Mouse (Mus musculus): ENCODE results near the gene Odf3b.

- TF ChIP-seq KAT2A (IDR thresholded peaks at IDR 0.05; ENCODE audit: insufficient replicate concordance, low read length) (no peak), EP300 (IDR thresholded peaks at IDR 0.05; ENCODE audit: low read length) (no peak), TBP (conservative IDR thresholded peaks at IDR 0.05; ENCODE audit: low read depth, low read length) (no peak), RAD21 (IDR thresholded peaks at IDR 0.05; ENCODE audit: low read depth, low read length) (no peak), ZKSCAN1 (IDR thresholded peaks at IDR 0.05; ENCODE audit: borderline replicate concordance, low read depth, low read length) (no peak), GABPA (IDR thresholded peaks at IDR 0.05; ENCODE audit: insufficient replicate concordance, low read depth, low read length) (no peak), CTCF (conservative IDR thresholded peaks at IDR 0.05 in 1 of 2, IDR thresholded peaks at IDR 0.05 in 1 of 2; ENCODE audit: low read depth in 2 of 2, low read length in 2 of 2) (no peak), USF1 (IDR thresholded peaks at IDR 0.05; ENCODE audit: low read depth, low read length) (no peak), ZC3H11A (IDR thresholded peaks at IDR 0.05; ENCODE audit: low read depth, low read length) (no peak), USF2 (conservative IDR thresholded peaks at IDR 0.05; ENCODE audit: low read depth, low read length) (no peak), MAX (IDR thresholded peaks at IDR 0.05; ENCODE audit: low read length) (no peak), HCFC1 (IDR thresholded peaks at IDR 0.05; ENCODE audit: low read depth, low read length) (no peak), POLR2A (IDR thresholded peaks at IDR 0.05; ENCODE audit: low read depth, low read length) (no peak)
Measured at GRCm38 (mm10) chr15:89425711-89426121, 46.6 kb upstream of the Odf3b start, which contains the start of gene Cpt1b.

All from CH12.LX (cell line).